16 mouse cellular contexts compared by ENCODE assay signal in the genomic region with DNA sequence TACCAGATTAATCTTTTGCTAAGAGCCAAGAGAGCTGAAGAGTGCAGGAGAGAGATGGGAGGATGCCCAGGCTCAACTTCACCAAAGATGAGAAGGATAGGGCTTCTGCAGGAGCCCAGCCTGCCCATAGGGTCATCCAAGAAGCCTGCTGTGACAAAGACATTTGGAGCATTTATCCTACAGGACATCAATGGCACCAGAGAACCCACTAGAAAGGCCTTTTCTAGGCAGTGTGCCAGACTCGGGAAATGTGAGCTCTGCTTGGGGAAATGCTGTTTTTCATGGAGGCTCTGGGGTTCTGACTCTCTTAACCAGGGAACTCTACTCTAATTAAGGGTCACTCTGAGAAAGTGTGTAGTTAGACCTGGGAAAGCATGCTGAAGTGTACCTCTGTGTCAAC.
A peak's percentile ranks its signal among the peaks of the same experiment; 100 is the strongest.
DNase-seq lines count a peak whose midpoint lies in the region; ATAC-seq lines count a peak whose summit lies in the region.
"Had no signal": no experiment of that assay in that cellular context is flagged by ENCODE, and none has a peak within 500 bp of the region (broad histone marks: within the 10 kb centered on the region; RNA-seq: fewer than 3 reads in every experiment).

No protein-coding gene starts in this region.

- WGBS in midbrain, embryonic 14.5 days: 82% methylated on average over 1 of the region's 1 CpGs
- WGBS in midbrain, embryonic 16.5 days: 48% methylated on average over 1 of the region's 1 CpGs

- intact Hi-C loops in gastrocnemius, postnatal 36 days (cut with DNase I): no loop called here

- no peaks in the 10 kb centered on the region for H3K36me3 ChIP-seq in midbrain, embryonic 14.5 days (ENCODE audit: control insufficient read depth, insufficient read depth, low read length)
- no peaks in the 10 kb centered on the region for H3K36me3 ChIP-seq in midbrain, embryonic 16.5 days (ENCODE audit: control insufficient read depth, insufficient read depth, low read length)
- H3K36me3 ChIP-seq: G1E; liver, embryonic 13.5 days had no signal

- no peak overlapping the region for H3K4me3 ChIP-seq in midbrain, embryonic 14.5 days (replicated peaks; ENCODE audit: low read depth, low read length)
- no peak overlapping the region for H3K4me3 ChIP-seq in midbrain, embryonic 16.5 days (ENCODE audit: low read depth, low read length)
- H3K4me3 ChIP-seq: liver, embryonic 13.5 days had no signal

- H3K9ac ChIP-seq in midbrain, embryonic 14.5 days (replicated peaks; ENCODE audit: low read length): no peak overlapping the region
- no peak overlapping the region for H3K9ac ChIP-seq in midbrain, embryonic 16.5 days (ENCODE audit: low read depth, low read length)
- H3K9ac ChIP-seq: forebrain, postnatal 0 days; hindbrain, embryonic 14.5 days; liver, embryonic 13.5 days had no signal

- H3K9me3 ChIP-seq in midbrain, embryonic 14.5 days (ENCODE audit: control insufficient read depth, low read length): no peaks in the 10 kb centered on the region
- H3K9me3 ChIP-seq in midbrain, embryonic 16.5 days (replicated peaks; ENCODE audit: control insufficient read depth, low read length, poor library complexity, severe bottlenecking): no peaks in the 10 kb centered on the region
- H3K9me3 ChIP-seq: liver, embryonic 13.5 days had no signal

- no peaks in the 10 kb centered on the region for H3K27me3 ChIP-seq in midbrain, embryonic 14.5 days (ENCODE audit: control insufficient read depth, insufficient read depth, low read length)
- no peaks in the 10 kb centered on the region for H3K27me3 ChIP-seq in midbrain, embryonic 16.5 days (ENCODE audit: control insufficient read depth, insufficient read depth, low read depth, low read length)
- H3K27me3 ChIP-seq: liver, embryonic 13.5 days had no signal

- no peak overlapping the region for H3K4me2 ChIP-seq in midbrain, embryonic 14.5 days (ENCODE audit: low read length)
- no peak overlapping the region for H3K4me2 ChIP-seq in midbrain, embryonic 16.5 days (ENCODE audit: low read length)
- H3K4me2 ChIP-seq: hindbrain, embryonic 14.5 days; liver, embryonic 13.5 days had no signal

- no peaks in the 10 kb centered on the region for H3K4me1 ChIP-seq in midbrain, embryonic 14.5 days (ENCODE audit: control insufficient read depth, insufficient read depth, low read length)
- H3K4me1 ChIP-seq in midbrain, embryonic 16.5 days (ENCODE audit: control insufficient read depth, insufficient read depth, low read length): no peaks in the 10 kb centered on the region
- H3K4me1 ChIP-seq: liver, embryonic 13.5 days had no signal

- no peak for ATAC-seq in midbrain, embryonic 14.5 days (ENCODE audit: low FRiP score, low TSS enrichment)
- ATAC-seq in midbrain, embryonic 16.5 days: no peak
- ATAC-seq: forebrain, postnatal 0 days had no signal

- peak; percentile 5 for DNase-seq in gastrocnemius, postnatal 10 days
- DNase-seq in gastrocnemius, postnatal 36 days: no peak
- peak; percentile 7 for DNase-seq in midbrain, embryonic 14.5 days
- DNase-seq in cerebellum, adult 9-11 months: peak; percentile 17
- no peak for DNase-seq in gastrocnemius, adult 18-20 months (ENCODE audit: low spot score)
- no peak for DNase-seq in layer of hippocampus, adult 9-11 months
- DNase-seq: adrenal gland, postnatal 36 days; forebrain, postnatal 0 days; kidney, adult 2 months; liver, embryonic 13.5 days; spleen, adult 18-20 months; thymus, postnatal 4 days had no signal

- no peak overlapping the region for H3K27ac ChIP-seq in midbrain, embryonic 14.5 days (replicated peaks; ENCODE audit: low read depth, low read length)
- H3K27ac ChIP-seq in midbrain, embryonic 16.5 days (ENCODE audit: low read length): no peak overlapping the region
- H3K27ac ChIP-seq: hindbrain, embryonic 14.5 days; liver, embryonic 13.5 days; macrophage had no signal

Comparison
In these comparisons a context has a peak if more than half of its experiments do, and no peak if none do; other contexts are left out.
1. DNase-seq: peak in gastrocnemius, postnatal 10 days (single experiment), midbrain, embryonic 14.5 days (single experiment) and cerebellum, adult 9-11 months (single experiment); none in gastrocnemius, postnatal 36 days (0 of 2), gastrocnemius, adult 18-20 months (single experiment) and layer of hippocampus, adult 9-11 months (single experiment).